Mouse (Mus musculus) left cerebral cortex, adult 8-10 months (tissue): ENCODE data around the gene Insc. TPM values are rescaled to one million over a fixed set of nuclear protein-coding genes. Genes with fewer than 3 reads are reported as not detected.

ENCODE experiments used
- DNase-seq, 2 experiments: peaks; one replicate each; pipeline ENCODE4 v3.0.0; 2022; ENCODE audit warnings: low spot score in 2 of 2
- total RNA-seq, 4 experiments: library from RNA; stranded (reverse); gene quantifications; 2 replicates each; pipeline ENCODE4 v1.2.4; 2022

The Insc gene
- total RNA-seq, 4 experiments from 2014 or later: 3.4 to 5.8 (median 4.8) TPM

DNA sequence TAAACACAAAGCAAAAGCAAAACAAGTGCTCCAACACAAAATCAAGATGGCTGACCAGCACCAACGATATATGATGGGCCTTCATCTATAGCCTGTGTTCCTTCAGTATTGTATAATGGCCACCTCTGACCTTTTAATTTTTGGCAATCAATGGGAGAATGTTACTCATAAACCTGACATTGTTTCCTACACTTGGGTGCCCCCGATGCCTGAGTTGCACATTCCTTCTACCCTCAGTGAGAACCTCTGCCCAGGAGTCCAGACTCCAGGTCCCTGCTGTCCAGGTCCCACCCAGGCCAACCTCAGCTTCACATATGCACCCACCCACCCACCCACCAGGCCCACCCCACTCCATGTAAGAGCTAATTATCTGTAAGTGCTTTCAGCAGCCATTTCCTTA, 79.2 kb downstream of the Insc start:
- DNase-seq: no peak

DNA sequence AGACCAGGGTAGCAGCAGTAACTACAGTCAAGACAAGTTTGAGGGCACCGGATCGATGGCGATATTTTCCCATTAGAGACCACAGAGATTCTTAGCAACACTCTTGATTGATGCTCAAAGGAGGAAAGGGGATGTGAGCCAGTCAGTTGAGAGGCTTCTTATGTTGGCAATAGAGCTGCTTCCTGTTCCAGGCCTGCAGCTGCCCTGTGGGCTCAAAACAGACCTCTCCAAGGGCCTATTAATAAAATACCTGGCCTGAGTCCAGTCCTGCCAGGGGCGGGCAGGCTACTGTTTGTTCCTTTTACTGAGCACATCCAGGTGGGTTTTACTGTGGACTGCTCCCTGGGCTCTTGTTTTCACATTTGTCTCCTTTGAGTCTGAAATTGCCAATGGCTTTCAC, 83.9 kb downstream of the Insc start:
- no peak for DNase-seq

- DNase-seq: no peak
These were observed 88.9 kb downstream of the Insc start for GRCm38 (mm10) chr7:114832257-114832940.

- no peak for DNase-seq
These were observed 91.0 kb downstream of the Insc start for GRCm38 (mm10) chr7:114834504-114834903.

DNA sequence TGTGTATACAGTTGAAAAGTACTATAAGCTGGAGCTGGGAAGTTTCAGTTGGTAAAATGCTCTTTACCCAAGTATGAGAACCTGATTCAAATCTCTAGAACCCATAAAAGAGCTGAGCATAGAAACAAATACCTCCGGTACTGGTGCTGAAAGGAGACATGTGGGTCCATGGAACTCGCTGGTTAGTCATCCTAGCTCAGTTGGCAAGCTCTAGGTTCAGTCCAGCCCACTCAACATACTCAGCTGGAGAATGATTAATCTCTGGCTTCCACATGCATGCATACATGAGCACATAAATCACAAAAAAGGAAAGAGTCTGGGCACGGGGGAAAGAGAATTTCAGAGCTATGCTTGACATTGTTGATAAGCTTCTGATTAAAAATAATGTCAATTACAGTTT, 93.8 kb downstream of the Insc start:
- peak in 1 of 2 experiments; percentile 53 for DNase-seq

- no peak for DNase-seq
These were observed 96.7 kb downstream of the Insc start for GRCm38 (mm10) chr7:114840029-114840745.

DNA sequence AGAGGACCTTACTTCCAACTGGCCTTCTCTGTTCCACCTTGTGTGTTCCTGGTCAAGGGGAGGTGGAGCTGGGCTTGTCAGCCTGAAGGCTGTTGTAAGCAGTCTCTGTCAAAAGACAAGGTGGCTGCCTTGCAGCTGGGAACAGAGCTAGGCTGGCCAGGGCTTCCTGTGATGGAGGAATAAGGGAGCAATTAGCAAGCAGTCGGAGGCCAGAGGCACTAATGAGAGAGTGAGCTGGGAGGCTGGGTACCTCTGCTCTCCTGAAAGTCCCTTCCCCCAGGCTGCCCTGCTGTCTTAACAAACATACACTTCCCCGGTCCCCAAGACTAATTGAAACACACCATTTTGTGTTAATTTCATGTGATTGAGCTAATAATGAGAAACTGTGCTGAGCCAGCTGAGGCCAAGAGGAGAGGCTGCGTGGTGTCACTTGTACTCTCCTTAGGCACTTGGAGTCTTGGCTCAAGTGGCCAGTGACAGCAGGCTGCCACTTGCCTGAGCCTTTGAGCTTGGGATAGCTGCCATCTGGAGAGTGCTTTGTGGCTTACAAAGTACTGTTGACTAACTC, 99.2 kb downstream of the Insc start:
- DNase-seq: no peak

DNA sequence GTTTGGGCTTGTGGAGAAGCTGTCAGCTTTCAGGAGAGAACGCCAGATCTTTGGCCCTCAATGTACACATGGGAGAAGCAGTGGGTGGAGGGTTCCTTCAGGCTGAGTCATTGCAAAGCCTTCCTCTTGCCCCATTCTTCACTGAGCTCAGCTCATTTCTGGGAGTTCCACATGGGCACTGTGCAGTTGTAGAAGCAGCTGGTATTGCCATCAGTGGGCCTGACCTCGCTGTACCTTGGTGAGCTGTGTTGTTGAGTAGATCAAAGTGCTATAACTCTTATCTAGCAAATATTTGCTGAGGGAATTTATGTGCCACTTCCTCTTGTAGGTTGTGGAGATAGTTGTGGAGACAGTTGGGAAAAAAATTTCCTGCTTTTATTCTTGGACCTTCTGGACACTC, 103.7 kb downstream of the Insc start:
- no peak for DNase-seq

DNA sequence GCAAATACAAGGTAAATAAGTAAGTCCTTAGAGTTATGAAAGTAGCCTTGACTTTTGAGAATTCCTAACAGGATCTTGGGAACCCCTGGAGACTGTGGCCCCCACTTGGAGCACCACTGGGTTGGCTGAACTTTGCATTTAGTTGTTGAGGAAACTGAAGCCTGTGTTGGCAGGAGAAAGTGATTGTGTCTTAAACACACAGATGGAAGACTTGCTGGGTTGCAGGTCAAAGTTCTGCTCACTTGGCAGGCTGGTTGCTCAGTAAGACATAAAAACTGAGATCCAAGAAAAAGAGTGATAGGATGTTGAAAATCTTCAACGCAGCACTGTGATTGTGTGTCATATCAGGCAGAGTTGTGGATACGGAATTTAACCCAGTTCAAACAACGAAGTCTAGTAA, 108.9 kb downstream of the Insc start:
- no peak for DNase-seq

- DNase-seq: no peak
These were observed 110.7 kb downstream of the Insc start for GRCm38 (mm10) chr7:114854169-114854568.

GRCm38 (mm10) chr7:114860858-114861523, 117.5 kb downstream of the Insc start:
- DNase-seq: no peak

GRCm38 (mm10) chr7:114873315-114874012, 130.0 kb downstream of the Insc start:
- no peak for DNase-seq

DNA sequence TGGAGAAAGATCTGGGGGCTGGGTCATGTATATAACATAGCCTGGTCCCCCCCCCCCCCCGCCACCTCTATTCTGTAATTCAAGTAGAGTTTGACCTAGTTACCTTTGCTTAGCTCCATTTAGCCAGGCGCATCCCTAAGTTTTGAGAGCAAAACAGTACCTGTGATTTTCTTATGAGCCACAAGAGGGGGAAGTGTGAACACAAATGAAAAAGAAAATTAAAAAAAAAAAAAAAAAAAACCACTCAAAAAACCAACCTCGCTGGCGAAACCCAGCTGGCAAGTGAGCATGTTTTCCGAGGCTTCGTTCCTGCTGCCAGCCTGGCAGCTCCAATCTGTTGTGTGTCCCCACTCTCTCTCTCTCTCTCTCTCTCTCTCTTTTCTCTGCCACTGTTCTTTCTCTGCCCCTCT, 130.5 kb downstream of the Insc start:
- DNase-seq: peak in 1 of 2 experiments; percentile 28

GRCm38 (mm10) chr7:114874579-114874978, 131.1 kb downstream of the Insc start:
- no peak for DNase-seq

DNA sequence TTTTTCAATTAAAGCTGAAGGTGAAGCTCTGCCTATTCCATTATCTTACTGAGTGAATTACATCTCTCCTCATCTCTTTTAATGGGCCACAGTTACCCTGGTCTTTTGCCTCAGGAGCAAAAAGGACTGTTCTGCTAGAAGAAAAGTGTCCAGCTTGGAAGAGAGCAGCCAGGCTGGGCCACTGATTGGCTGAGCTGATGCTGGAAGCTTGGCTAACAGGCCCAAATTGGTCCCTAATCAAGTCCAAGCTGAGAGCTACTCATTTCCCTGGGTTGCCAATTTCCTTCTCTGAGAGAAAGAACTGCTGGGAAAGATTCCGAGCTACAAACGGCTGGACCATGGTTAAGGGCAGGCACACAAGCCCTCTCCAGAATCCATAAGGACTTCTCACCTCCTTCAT, 140.1 kb downstream of the Insc start:
- peak in 1 of 2 experiments; percentile 33 for DNase-seq

DNA sequence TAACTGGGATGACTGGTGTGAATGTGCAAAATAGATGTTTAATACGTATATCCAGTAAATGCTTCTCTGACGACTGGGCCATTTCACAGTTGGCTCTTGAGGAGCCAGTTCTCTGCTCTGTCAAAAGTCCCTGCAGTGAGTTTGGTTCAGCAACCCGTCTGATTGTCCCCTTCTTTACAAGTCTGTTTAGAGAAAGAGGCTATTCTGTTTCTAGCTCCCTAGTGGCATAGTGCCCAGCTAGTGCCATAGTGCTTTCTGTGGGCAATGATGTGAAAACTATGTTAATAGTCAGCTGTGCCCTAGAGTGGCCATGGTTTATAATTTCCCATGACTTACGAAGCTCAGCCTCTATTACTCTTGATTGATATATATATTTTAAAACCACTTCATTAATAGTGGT, 143.4 kb downstream of the Insc start:
- DNase-seq: peak in 1 of 2 experiments; percentile 18

DNA sequence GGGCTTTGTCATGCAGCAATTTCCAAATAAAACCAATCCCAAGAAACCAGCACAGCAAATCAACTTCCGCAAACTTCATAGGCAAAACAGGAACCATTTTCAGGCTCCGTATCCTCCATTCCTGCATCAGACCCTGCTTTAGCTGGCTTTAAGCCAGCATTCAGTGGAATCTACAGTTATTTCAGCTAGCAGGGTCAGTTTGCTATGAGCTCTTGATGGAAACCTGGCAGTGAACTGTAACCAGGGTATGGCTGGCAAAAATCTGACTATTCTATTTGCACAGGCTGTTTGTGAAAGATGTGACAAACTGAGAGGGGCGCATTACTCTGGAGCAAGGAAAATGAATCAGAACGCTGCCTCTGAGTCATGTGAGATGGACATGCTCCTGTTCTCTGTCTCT, 146.7 kb downstream of the Insc start:
- DNase-seq: no peak

DNA sequence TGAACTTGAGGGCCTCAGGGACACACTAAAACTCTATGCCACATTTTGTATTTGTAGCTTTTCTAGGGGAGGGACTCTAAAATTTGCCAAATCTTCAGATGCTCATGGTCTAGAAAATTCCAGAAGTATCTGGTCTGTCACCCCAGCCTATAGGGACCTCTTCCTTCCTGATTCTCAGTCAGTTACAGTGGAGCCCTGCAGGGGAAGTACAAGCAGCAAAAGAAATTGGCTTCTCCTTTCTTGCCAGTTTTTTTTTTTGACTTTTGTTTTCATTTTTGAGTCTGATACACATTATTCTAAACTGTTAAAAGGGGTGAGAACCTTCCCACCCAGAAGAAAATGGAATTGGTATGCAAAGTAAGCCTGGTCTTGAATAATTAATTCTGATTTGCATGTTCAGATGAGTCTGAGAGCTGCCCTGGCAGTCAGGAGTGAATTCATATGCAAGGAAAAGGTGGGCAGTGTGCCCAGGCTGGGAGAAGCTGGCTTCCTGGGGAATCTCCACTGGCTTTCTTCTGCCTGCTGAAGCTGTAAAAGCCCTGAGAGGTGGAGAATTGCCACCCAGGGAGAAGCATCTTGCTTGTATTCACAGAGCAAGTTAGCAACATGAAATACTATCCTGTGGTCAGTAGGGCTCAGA, 149.2 kb downstream of the Insc start:
- peak in 1 of 2 experiments; percentile 41 for DNase-seq

GRCm38 (mm10) chr7:114893889-114894288, 150.4 kb downstream of the Insc start:
- no peak for DNase-seq

DNA sequence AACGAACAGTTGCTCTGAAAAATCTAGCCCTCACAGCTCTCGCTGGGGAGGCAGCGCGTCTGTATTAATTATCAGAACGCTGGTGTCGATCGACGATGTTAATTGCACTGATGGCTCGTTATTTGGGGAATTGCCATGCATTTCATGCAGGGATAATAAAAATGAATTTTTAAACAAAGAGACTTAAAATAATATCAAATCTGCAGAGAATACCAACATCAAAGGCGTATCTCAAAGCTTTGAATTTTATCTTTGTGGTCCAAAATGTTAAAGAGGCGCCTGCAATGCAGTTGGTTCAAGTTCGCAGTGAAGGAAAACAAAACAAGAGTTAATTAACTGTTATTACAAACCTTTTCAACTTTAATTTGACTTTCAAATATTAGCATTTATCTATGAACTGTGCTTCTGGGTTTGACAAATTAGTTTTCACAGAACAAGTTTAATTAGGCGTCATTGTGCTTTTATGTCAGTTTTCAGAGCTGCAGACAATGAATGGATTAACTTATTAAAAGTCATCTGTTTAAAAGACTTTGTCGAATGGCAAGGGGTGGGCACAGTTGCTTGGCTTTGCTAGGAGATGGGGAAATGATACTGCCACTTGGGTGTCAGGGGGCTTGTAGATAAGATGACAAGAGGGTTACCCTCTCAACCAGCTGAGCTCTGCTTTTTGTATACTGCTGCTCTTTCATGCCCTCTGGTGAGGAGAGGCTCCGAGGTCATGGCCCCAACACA, 153.6 kb downstream of the Insc start:
- no peak for DNase-seq
